Comparison of ENCODE assay signal across 21 mouse cellular contexts in the genomic region with DNA sequence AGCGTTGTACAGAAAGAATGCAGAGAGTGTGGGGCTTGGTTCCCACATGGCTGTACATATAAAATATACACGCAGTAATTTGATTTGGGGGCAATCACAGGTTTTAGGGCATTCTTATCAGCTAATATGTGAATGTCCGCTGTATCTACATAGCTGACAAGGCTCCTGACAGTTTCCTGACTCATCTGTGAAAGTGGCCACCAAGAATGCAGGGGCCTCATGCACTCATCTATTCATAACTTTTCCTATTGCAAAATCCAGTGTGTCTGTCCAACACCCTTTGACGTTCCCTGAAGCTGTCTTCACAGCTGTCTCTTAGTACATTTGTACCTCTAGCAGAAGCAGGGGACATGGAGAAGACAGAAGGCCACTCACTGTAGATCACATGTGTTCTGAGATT. TPM values are rescaled to one million over a fixed set of nuclear protein-coding genes. Genes with fewer than 3 reads are reported as not detected.
A peak's percentile ranks its signal among the peaks of the same experiment; 100 is the strongest.
DNase-seq lines count a peak whose midpoint lies in the region; ATAC-seq lines count a peak whose summit lies in the region.
"Had no signal": no experiment of that assay in that cellular context is flagged by ENCODE, and none has a peak within 500 bp of the region (broad histone marks: within the 10 kb centered on the region; RNA-seq: fewer than 3 reads in every experiment).

No protein-coding gene starts in this region.

- H3K9ac ChIP-seq in heart, embryonic 12.5 days: no peak overlapping the region
- H3K9ac ChIP-seq in heart, embryonic 16.5 days (ENCODE audit: low read length): no peak overlapping the region
- H3K9ac ChIP-seq: embryonic facial prominence, embryonic 15.5 days; hindbrain, embryonic 13.5 days had no signal

- no peak for ATAC-seq in heart, embryonic 12.5 days (ENCODE audit: insufficient number of reproducible peaks, low FRiP score)
- no peak; the same call in 1 of the 2 replicates for ATAC-seq in heart, embryonic 16.5 days (replicated peaks; ENCODE audit: extremely low read depth, insufficient read depth, low FRiP score)
- ATAC-seq: forebrain, embryonic 14.5 days; hindbrain, postnatal 0 days had no signal

- no peak for DNase-seq in heart, postnatal 10 days
- DNase-seq in heart, postnatal 25 days (ENCODE audit: low spot score): no peak
- peak; percentile 42 for DNase-seq in NIH3T3 (ENCODE audit: low read depth)
- no peak for DNase-seq in gastrocnemius, postnatal 14 days
- DNase-seq: adrenal gland, postnatal 10 days; cerebellum, adult 11 months; cerebellum, adult 8-10 months; cerebellum, postnatal 14 days; embryo, embryonic 11 days; gastrocnemius, adult 2 months; kidney, adult 11 months; kidney, adult 9 months had no signal

- peak overlapping the region; percentile 48; the same call in 1 of the 2 replicates for H3K27ac ChIP-seq in heart, embryonic 12.5 days (ENCODE audit: poor library complexity, severe bottlenecking)
- peak overlapping the region; percentile 5; the same call in 1 of the 2 replicates for H3K27ac ChIP-seq in heart, embryonic 16.5 days (ENCODE audit: low read length)
- H3K27ac ChIP-seq: embryonic facial prominence, embryonic 15.5 days; forebrain, embryonic 10.5 days; gastrocnemius, adult 2 months; hindbrain, embryonic 13.5 days; hindbrain, postnatal 0 days had no signal

- intact Hi-C loops in heart, postnatal 10 days (cut with DNase I): loop anchor here (5.0 kb wide), 1 partner anchor 337 kb away; no protein-coding TSS in a partner anchor
- intact Hi-C loops in heart, postnatal 25 days (cut with DNase I): loop anchor here (10.0 kb wide), 2 partner anchors 330 to 400 kb away; no protein-coding TSS in a partner anchor
- intact Hi-C loops in gastrocnemius, postnatal 14 days (cut with DNase I; ENCODE audit: low total_unique reads): no loop called here

- peaks cover 15% of the 10 kb centered on the region for H3K4me1 ChIP-seq in heart, embryonic 12.5 days (replicated peaks)
- H3K4me1 ChIP-seq in heart, embryonic 16.5 days (ENCODE audit: control insufficient read depth, insufficient read depth, low read length): peaks cover 12% of the 10 kb centered on the region
- H3K4me1 ChIP-seq: embryonic facial prominence, embryonic 15.5 days; forebrain, embryonic 10.5 days; hindbrain, embryonic 13.5 days had no signal

- H3K9me3 ChIP-seq in heart, embryonic 12.5 days (replicated peaks): no peaks in the 10 kb centered on the region
- H3K9me3 ChIP-seq in heart, embryonic 16.5 days (replicated peaks; ENCODE audit: control insufficient read depth, low read length): no peaks in the 10 kb centered on the region
- H3K9me3 ChIP-seq: embryonic facial prominence, embryonic 15.5 days; forebrain, embryonic 10.5 days; hindbrain, embryonic 13.5 days had no signal

- WGBS in heart, embryonic 12.5 days: 34% methylated on average over 4 of the region's 4 CpGs
- 24% methylated on average over 4 of the region's 4 CpGs for WGBS in heart, embryonic 16.5 days

- no peaks in the 10 kb centered on the region for H3K36me3 ChIP-seq in heart, embryonic 12.5 days
- H3K36me3 ChIP-seq in heart, embryonic 16.5 days (ENCODE audit: control insufficient read depth, insufficient read depth): no peaks in the 10 kb centered on the region
- H3K36me3 ChIP-seq: embryonic facial prominence, embryonic 15.5 days; forebrain, embryonic 10.5 days; hindbrain, embryonic 13.5 days had no signal

- H3K4me2 ChIP-seq in heart, embryonic 12.5 days: 0 out of 2 replicates have a peak overlapping the region, but pooled peaks have one; percentile 2
- no peak overlapping the region for H3K4me2 ChIP-seq in heart, embryonic 16.5 days (ENCODE audit: low read depth, low read length)
- H3K4me2 ChIP-seq: embryonic facial prominence, embryonic 15.5 days; hindbrain, embryonic 13.5 days had no signal

- no peak overlapping the region for H3K4me3 ChIP-seq in heart, embryonic 12.5 days
- H3K4me3 ChIP-seq in heart, embryonic 16.5 days (ENCODE audit: low read length): no peak overlapping the region
- H3K4me3 ChIP-seq: embryonic facial prominence, embryonic 15.5 days; erythroblast, embryonic 14.5 days; forebrain, embryonic 10.5 days; gastrocnemius, adult 2 months; hindbrain, embryonic 13.5 days had no signal

- no peaks in the 10 kb centered on the region for H3K27me3 ChIP-seq in heart, embryonic 12.5 days (replicated peaks)
- no peaks in the 10 kb centered on the region for H3K27me3 ChIP-seq in heart, embryonic 16.5 days (ENCODE audit: control insufficient read depth, insufficient read depth, low read length)
- H3K27me3 ChIP-seq: embryonic facial prominence, embryonic 15.5 days had no signal

RNA-seq across cellular contexts. Expression of gene Enox1, which starts 11.5 kb away (rescaled TPM):
- polyA plus RNA-seq in heart, embryonic 12.5 days (2016; fragmentation: Nextera tagmentation; extraction: Ambion mirVana): 3.2 and 4.5 TPM in 2 replicates
- 1 to 10 TPM; 2.0 to 2.2 TPM for total RNA-seq in heart, postnatal 10 days (2021)
- polyA plus RNA-seq in heart, embryonic 16.5 days (2015; fragmentation: Nextera tagmentation; extraction: Ambion mirVana): 1.9 and 2.0 TPM in 2 replicates
- total RNA-seq in heart, postnatal 25 days (2021): 1 to 10 TPM; 1.1 to 1.3 TPM
- 1 to 10 TPM; 1.6 to 1.8 TPM for total RNA-seq in gastrocnemius, postnatal 14 days (2021)
- total RNA-seq: common myeloid progenitor, adult 5-6 weeks had no signal
- polyA plus RNA-seq: erythroblast, embryonic 14.5 days had no signal
